Mouse (Mus musculus) skeletal muscle tissue, adult 2 months (tissue): ENCODE results near the gene Capg.

ENCODE experiments used
- DNase-seq: peaks from one replicate; pipeline ENCODE4 v3.0.0-alpha.2; 2012; ENCODE audit warnings: low read depth, low spot score

The Capg gene

GRCm38 (mm10) chr6:72607060-72607459 lies 62.9 kb downstream of the Capg start:
- no peak for DNase-seq

GRCm38 (mm10) chr6:72607676-72608075 lies 63.5 kb downstream of the Capg start:
- no peak for DNase-seq

GRCm38 (mm10) chr6:72608662-72609184 lies 64.5 kb downstream of the Capg start:
- DNase-seq: no peak

GRCm38 (mm10) chr6:72610261-72610660 lies 66.1 kb downstream of the Capg start:
- no peak for DNase-seq
